Mouse (Mus musculus) embryonic facial prominence, embryonic 10.5 days (tissue): ENCODE data around the gene Mdm2. TPM values are rescaled to one million over a fixed set of nuclear protein-coding genes. Genes with fewer than 3 reads are reported as not detected.
"Not testable (repeated sequence)": the region's sequence is repeated elsewhere in the genome, so short reads cannot be mapped to it uniquely, and the experiment has no call there.

Source experiments
- DNase-seq: peaks from one replicate; pipeline ENCODE4 v3.0.0-alpha.2; 2017; ENCODE audit warnings: low spot score
- H3K27ac ChIP-seq: fragments of 300-500 bp; sonication (generic); replicated peaks from 2 replicates; pipeline ENCODE4 v1.5.1; 2016; ENCODE audit warnings: mild to moderate bottlenecking
- H3K27me3 ChIP-seq: fragments of 300-500 bp; sonication (generic); replicated peaks from 2 replicates; pipeline ENCODE4 v1.6.1; 2016; ENCODE audit warnings: low read depth, mild to moderate bottlenecking; ENCODE audit not compliant: poor library complexity, severe bottlenecking
- H3K36me3 ChIP-seq: fragments of 300-500 bp; sonication (generic); replicated peaks from 2 replicates; pipeline ENCODE4 v1.6.1; 2016; ENCODE audit warnings: mild to moderate bottlenecking, moderate library complexity
- H3K4me1 ChIP-seq: fragments of 300-500 bp; sonication (generic); 2 replicates; pipeline ENCODE4 v1.6.1; 2016
- H3K4me3 ChIP-seq: fragments of 300-500 bp; sonication (generic); 2 replicates; pipeline ENCODE4 v1.5.1; 2016; ENCODE audit warnings: mild to moderate bottlenecking, moderate library complexity
- H3K9me3 ChIP-seq: fragments of 300-500 bp; sonication (generic); 2 replicates; pipeline ENCODE4 v1.6.1; 2016; ENCODE audit warnings: mild to moderate bottlenecking
- WGBS: fragments of 180-500 bp; shearing (Covaris S2); methylation state at CpG from one replicate; pipeline ENCODE4 v1.1.7; 2016; 5-methylcytosine and 5-hydroxymethylcytosine counted together
- polyA plus RNA-seq: library from polyadenylated mRNA; unstranded; fragments of >200 nt; fragmentation: Nextera tagmentation; extraction: Ambion mirVana; gene quantifications from 2 replicates; pipeline ENCODE4 v1.2.1, GENCODE M21; 2016

Gene Mdm2
- polyA plus RNA-seq, 1 experiment from 2014 or later = 58.9 TPM

GRCm38 (mm10) chr10:117743917-117744316 lies 33.4 kb upstream of the Mdm2 start:
- DNase-seq = no peak
- Histone ChIP-seq H3K27ac (no peak overlapping the region), H3K4me3 (0 out of 2 replicates have a peak overlapping the region, but pooled peaks have one; percentile 11), H3K9me3 (no peaks in the 10 kb centered on the region), H3K36me3 (peaks cover 54% of the 10 kb centered on the region), H3K27me3 (no peaks in the 10 kb centered on the region), H3K4me1 (peaks cover 30% of the 10 kb centered on the region)
- WGBS = 80% methylated on average over 4 of the region's 4 CpGs

- H3K4me1 ChIP-seq = peaks cover 29% of the 10 kb centered on the region
- DNase-seq = no peak
- H3K27ac ChIP-seq = no peak overlapping the region
- peaks cover 54% of the 10 kb centered on the region for H3K36me3 ChIP-seq
- WGBS = 88% methylated on average over 2 of the region's 2 CpGs
- H3K27me3 ChIP-seq = no peaks in the 10 kb centered on the region
- H3K9me3 ChIP-seq = no peaks in the 10 kb centered on the region
- no peak overlapping the region for H3K4me3 ChIP-seq
Measured at GRCm38 (mm10) chr10:117743182-117743581, 32.6 kb upstream of the Mdm2 start.

GRCm38 (mm10) chr10:117742618-117743017 lies 32.1 kb upstream of the Mdm2 start:
- Histone ChIP-seq H3K4me3 (no peak overlapping the region), H3K27ac (no peak overlapping the region), H3K9me3 (no peaks in the 10 kb centered on the region), H3K27me3 (no peaks in the 10 kb centered on the region), H3K4me1 (peaks cover 28% of the 10 kb centered on the region), H3K36me3 (peaks cover 54% of the 10 kb centered on the region)
- no peak for DNase-seq
- 90% methylated on average over 4 of the region's 4 CpGs for WGBS

- WGBS = 72% methylated on average over 15 of the region's 15 CpGs
- DNase-seq = no peak
Measured at GRCm38 (mm10) chr10:117741698-117742475, 31.3 kb upstream of the Mdm2 start.

GRCm38 (mm10) chr10:117740921-117741320 lies 30.4 kb upstream of the Mdm2 start:
- Histone ChIP-seq H3K27me3 (no peaks in the 10 kb centered on the region), H3K4me1 (peaks cover 28% of the 10 kb centered on the region), H3K36me3 (peaks cover 68% of the 10 kb centered on the region), H3K27ac (0 out of 2 replicates have a peak overlapping the region, but pooled peaks have one; percentile 4), H3K4me3 (no peak overlapping the region), H3K9me3 (no peaks in the 10 kb centered on the region)
- no peak for DNase-seq
- WGBS = 82% methylated on average over 9 of the region's 9 CpGs

More at GRCm38 (mm10) chr10:117741698-117742475, 31.3 kb upstream of the Mdm2 start:
- Histone ChIP-seq H3K27me3 (no peaks in the 10 kb centered on the region), H3K27ac (peak overlapping the region; percentile 61), H3K4me3 (peak overlapping the region; percentile 8; the same call in 1 of the 2 replicates), H3K4me1 (peaks cover 28% of the 10 kb centered on the region), H3K36me3 (peaks cover 58% of the 10 kb centered on the region), H3K9me3 (no peaks in the 10 kb centered on the region)

GRCm38 (mm10) chr10:117740171-117740570 lies 29.6 kb upstream of the Mdm2 start:
- DNase-seq = no peak
- Histone ChIP-seq H3K9me3 (no peaks in the 10 kb centered on the region), H3K36me3 (peaks cover 74% of the 10 kb centered on the region), H3K4me3 (no peak overlapping the region), H3K27me3 (no peaks in the 10 kb centered on the region), H3K27ac (no peak overlapping the region), H3K4me1 (peaks cover 24% of the 10 kb centered on the region)
- 95% methylated on average over 10 of the region's 10 CpGs for WGBS

- H3K9me3 ChIP-seq = no peaks in the 10 kb centered on the region
- H3K27me3 ChIP-seq = no peaks in the 10 kb centered on the region
- no peak overlapping the region for H3K27ac ChIP-seq
- DNase-seq = no peak
- H3K4me3 ChIP-seq = no peak overlapping the region
- peaks cover 18% of the 10 kb centered on the region for H3K4me1 ChIP-seq
- WGBS = 93% methylated on average over 6 of the region's 6 CpGs
- peaks cover 75% of the 10 kb centered on the region for H3K36me3 ChIP-seq
Measured at GRCm38 (mm10) chr10:117739648-117739948, 29.0 kb upstream of the Mdm2 start.

- DNase-seq = no peak
- no peaks in the 10 kb centered on the region for H3K9me3 ChIP-seq
- peaks cover 75% of the 10 kb centered on the region for H3K36me3 ChIP-seq
- no peaks in the 10 kb centered on the region for H3K27me3 ChIP-seq
- H3K4me3 ChIP-seq = no peak overlapping the region
- no peak overlapping the region for H3K27ac ChIP-seq
- peaks cover 13% of the 10 kb centered on the region for H3K4me1 ChIP-seq
- 93% methylated on average over 15 of the region's 15 CpGs for WGBS
Measured at GRCm38 (mm10) chr10:117738928-117739647, 28.5 kb upstream of the Mdm2 start.

- H3K4me1 ChIP-seq = peaks cover 8% of the 10 kb centered on the region
- H3K9me3 ChIP-seq = no peaks in the 10 kb centered on the region
- 87% methylated on average over 13 of the region's 13 CpGs for WGBS
- H3K36me3 ChIP-seq = peaks cover 71% of the 10 kb centered on the region
- no peaks in the 10 kb centered on the region for H3K27me3 ChIP-seq
- no peak overlapping the region for H3K27ac ChIP-seq
- no peak for DNase-seq
- no peak overlapping the region for H3K4me3 ChIP-seq
Measured at GRCm38 (mm10) chr10:117738140-117738921, 27.8 kb upstream of the Mdm2 start.

GRCm38 (mm10) chr10:117737498-117737897 lies 26.9 kb upstream of the Mdm2 start:
- H3K36me3 ChIP-seq = peaks cover 73% of the 10 kb centered on the region
- 94% methylated on average over 8 of the region's 8 CpGs for WGBS
- H3K27me3 ChIP-seq, H3K4me3 ChIP-seq, H3K27ac ChIP-seq, H3K9me3 ChIP-seq, H3K4me1 ChIP-seq, DNase-seq: not testable (repeated sequence)

GRCm38 (mm10) chr10:117737075-117737474 lies 26.5 kb upstream of the Mdm2 start:
- DNase-seq = no peak
- peaks cover 8% of the 10 kb centered on the region for H3K4me1 ChIP-seq
- no peaks in the 10 kb centered on the region for H3K9me3 ChIP-seq
- H3K4me3 ChIP-seq = no peak overlapping the region
- WGBS = 88% methylated on average over 4 of the region's 4 CpGs
- H3K36me3 ChIP-seq = peaks cover 72% of the 10 kb centered on the region
- no peaks in the 10 kb centered on the region for H3K27me3 ChIP-seq
- H3K27ac ChIP-seq = no peak overlapping the region

GRCm38 (mm10) chr10:117736573-117736972 lies 26.0 kb upstream of the Mdm2 start:
- Histone ChIP-seq H3K27ac (no peak overlapping the region), H3K36me3 (peaks cover 69% of the 10 kb centered on the region), H3K27me3 (no peaks in the 10 kb centered on the region), H3K4me1 (peaks cover 3% of the 10 kb centered on the region), H3K9me3 (no peaks in the 10 kb centered on the region), H3K4me3 (no peak overlapping the region)
- WGBS = 91% methylated on average over 5 of the region's 5 CpGs
- no peak for DNase-seq
